ENCODE assay signal across 8 mouse cellular contexts in the genomic region with DNA sequence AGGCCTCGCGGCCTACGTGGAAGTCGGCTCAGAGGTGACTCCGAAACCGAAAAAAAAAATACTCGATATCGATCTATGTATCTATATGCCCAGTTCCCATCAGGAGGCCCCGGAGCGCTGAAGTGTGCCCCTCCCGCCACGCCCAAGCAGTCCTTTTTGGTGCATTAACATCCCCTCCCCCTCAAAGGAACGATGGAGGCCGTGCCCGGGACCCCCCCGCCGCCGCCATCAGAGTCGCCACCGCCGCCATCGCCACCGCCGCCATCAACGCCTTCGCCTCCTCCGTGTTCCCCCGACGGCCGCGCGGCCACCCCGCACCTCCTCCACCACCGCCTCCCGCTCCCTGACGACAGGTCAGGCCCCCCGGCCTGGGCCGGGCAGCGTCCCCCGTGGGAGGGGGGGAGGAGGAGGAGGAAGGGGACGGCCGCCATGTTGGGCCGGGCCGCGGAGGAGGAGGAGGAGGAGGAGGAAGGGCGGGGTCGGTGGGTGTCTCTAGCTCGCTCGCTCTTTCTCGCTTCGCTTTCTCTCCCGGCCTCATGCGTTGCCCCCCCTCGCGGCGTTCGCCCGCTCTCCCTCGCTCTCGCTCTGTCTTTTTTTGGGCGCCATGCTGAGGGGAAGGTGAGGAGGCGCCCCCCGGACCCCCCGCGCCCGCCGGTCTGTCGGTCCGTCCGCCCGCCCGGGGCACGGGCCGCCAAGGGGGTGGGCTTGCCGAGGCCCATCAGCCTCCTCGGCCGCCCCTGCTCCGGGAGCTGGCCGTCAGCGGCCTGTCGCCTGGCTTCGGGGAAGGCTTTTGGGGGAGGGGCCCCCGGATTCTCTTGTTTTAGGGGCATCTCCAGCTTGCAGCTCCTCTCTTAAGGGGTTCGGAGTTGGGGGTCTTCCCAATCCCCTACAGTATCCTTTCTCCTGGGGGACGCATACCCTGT. TPM values are rescaled to one million over a fixed set of nuclear protein-coding genes. Genes with fewer than 3 reads are reported as not detected.
DNase-seq lines count a peak whose midpoint lies in the region; ATAC-seq and TF ChIP-seq lines count a peak whose summit lies in the region.

A gene (plus strand): TSS at position 222 of the 923 bp plus-strand sequence.

- peaks cover 17% of the 10 kb centered on the region for H3K4me1 ChIP-seq in forebrain, embryonic 14.5 days (ENCODE audit: control insufficient read depth, insufficient read depth, low read length)
- H3K4me1 ChIP-seq in neural tube, embryonic 14.5 days (ENCODE audit: control insufficient read depth, insufficient read depth, low read length): peaks cover 31% of the 10 kb centered on the region
- H3K4me1 ChIP-seq in testis, adult 2 months (ENCODE audit: control insufficient read depth, insufficient read depth, low read length): peaks cover 28% of the 10 kb centered on the region

- no peaks in the 10 kb centered on the region for H3K27me3 ChIP-seq in forebrain, embryonic 14.5 days (replicated peaks; ENCODE audit: control insufficient read depth, insufficient read depth, low read length)
- H3K27me3 ChIP-seq in neural tube, embryonic 14.5 days (ENCODE audit: control insufficient read depth, insufficient read depth, low read length): no peaks in the 10 kb centered on the region
- no peaks in the 10 kb centered on the region for H3K27me3 ChIP-seq in testis, adult 2 months (ENCODE audit: control insufficient read depth, insufficient read depth, low read length)

- peak; percentile 48; the same call in 1 of the 2 replicates for TF ChIP-seq POLR2A in testis, adult 2 months (IDR thresholded peaks at IDR 0.05; ENCODE audit: control insufficient read depth, low read depth, low read length)

- peak within 1 kb of the TSS; percentile 100 for H3K27ac ChIP-seq in forebrain, embryonic 14.5 days (ENCODE audit: low read depth, low read length)
- H3K27ac ChIP-seq in neural tube, embryonic 14.5 days (ENCODE audit: low read depth, low read length): peak within 1 kb of the TSS; percentile 100
- peak within 1 kb of the TSS; percentile 98 for H3K27ac ChIP-seq in testis, adult 2 months (ENCODE audit: control insufficient read depth, insufficient read depth, low read depth, low read length)

- intact Hi-C loops in heart, postnatal 10 days (cut with DNase I): no loop called here

- no peaks in the 10 kb centered on the region for H3K9me3 ChIP-seq in forebrain, embryonic 14.5 days (replicated peaks; ENCODE audit: control insufficient read depth, low read length)
- H3K9me3 ChIP-seq in neural tube, embryonic 14.5 days (ENCODE audit: control insufficient read depth, low read length): no peaks in the 10 kb centered on the region

- no peaks in the 10 kb centered on the region for H3K36me3 ChIP-seq in forebrain, embryonic 14.5 days (ENCODE audit: control insufficient read depth, insufficient read depth, low read length)
- H3K36me3 ChIP-seq in neural tube, embryonic 14.5 days (ENCODE audit: control insufficient read depth, insufficient read depth, low read length): no peaks in the 10 kb centered on the region
- H3K36me3 ChIP-seq in testis, adult 2 months (ENCODE audit: control insufficient read depth, insufficient read depth, low read length): no peaks in the 10 kb centered on the region; the same call in none of the 2 replicates

- peak within 1 kb of the TSS; percentile 100 for H3K9ac ChIP-seq in forebrain, embryonic 14.5 days (ENCODE audit: low read length)
- peak within 1 kb of the TSS; percentile 100 for H3K9ac ChIP-seq in neural tube, embryonic 14.5 days (replicated peaks; ENCODE audit: low read depth, low read length)

- H3K4me2 ChIP-seq in forebrain, embryonic 14.5 days (ENCODE audit: low read length): peak within 1 kb of the TSS; percentile 94
- H3K4me2 ChIP-seq in neural tube, embryonic 14.5 days (ENCODE audit: low read depth, low read length): peak within 1 kb of the TSS; percentile 60

- H3K4me3 ChIP-seq in forebrain, embryonic 14.5 days (ENCODE audit: low read depth, low read length): peak within 1 kb of the TSS; percentile 80
- H3K4me3 ChIP-seq in neural tube, embryonic 14.5 days (ENCODE audit: low read depth, low read length): peak within 1 kb of the TSS; percentile 98
- H3K4me3 ChIP-seq in testis, adult 2 months (ENCODE audit: control insufficient read depth, low read depth, low read length): peak within 1 kb of the TSS; percentile 93

- peak; percentile 41 for ATAC-seq in forebrain, embryonic 14.5 days
- peak; percentile 38 for ATAC-seq in neural tube, embryonic 14.5 days (ENCODE audit: low read depth)

- TF ChIP-seq CTCF in testis, adult 2 months (IDR thresholded peaks at IDR 0.05; ENCODE audit: control insufficient read depth, insufficient read depth, insufficient replicate concordance, low read depth, low read length): no peak

- WGBS in forebrain, embryonic 14.5 days: 1% methylated on average over 67 of the region's 85 CpGs
- under 1% methylated on average over 79 of the region's 85 CpGs for WGBS in large intestine, adult 2 months
- WGBS in neural tube, embryonic 14.5 days: 0% methylated on average over 28 of the region's 85 CpGs

- peak; percentile 79 for DNase-seq in ES-CJ7 (ENCODE audit: low read depth, low spot score)
- DNase-seq in cerebellum, adult 11 months: peak; percentile 84
- DNase-seq in forebrain, embryonic 14.5 days (ENCODE audit: low spot score): peak; percentile 95
- DNase-seq in heart, postnatal 10 days: peak; percentile 93 to 94
- DNase-seq in large intestine, adult 2 months (ENCODE audit: low read depth, low spot score): no peak
- DNase-seq in lung, adult 18-20 months: peak; percentile 92

RNA-seq across cellular contexts. Expression of the gene that starts here (rescaled TPM):
- 14.3 and 15.5 TPM in 2 replicates for polyA plus RNA-seq in forebrain, embryonic 14.5 days (2014; fragmentation: Nextera tagmentation; extraction: Ambion mirVana)
- 10 to 100 TPM; 37.8 TPM for total RNA-seq in heart, postnatal 10 days (2021)
- 21.8 and 38.0 TPM in 2 replicates for polyA plus RNA-seq in large intestine, adult 2 months (2012; rRNA removed)
- 15.8 and 18.5 TPM in 2 replicates for polyA plus RNA-seq in neural tube, embryonic 14.5 days (2014; fragmentation: Nextera tagmentation; extraction: Ambion mirVana)
- polyA plus RNA-seq in testis, adult 2 months (2012; rRNA removed): 14.4 and 17.2 TPM in 2 replicates
